Mouse (Mus musculus) small intestine, adult 2 months (tissue): ENCODE results near the gene Fam240b.

Experiments used
- CTCF ChIP-seq: fragments of 200-500 bp; IDR thresholded peaks from 2 replicates; pipeline ENCODE4 v1.5.1; 2012; ENCODE audit warnings: low read depth, mild to moderate bottlenecking, control low read depth, inconsistent platforms, low read length, moderate library complexity, mixed read lengths; ENCODE audit not compliant: insufficient replicate concordance, insufficient read length; ENCODE audit errors: extremely low read depth
- POLR2A ChIP-seq: fragments of 200-500 bp; IDR thresholded peaks from 2 replicates; pipeline ENCODE4 v1.6.1; 2012; ENCODE audit warnings: low read depth, mild to moderate bottlenecking, control low read depth, inconsistent platforms, low read length, moderate library complexity

DNA sequence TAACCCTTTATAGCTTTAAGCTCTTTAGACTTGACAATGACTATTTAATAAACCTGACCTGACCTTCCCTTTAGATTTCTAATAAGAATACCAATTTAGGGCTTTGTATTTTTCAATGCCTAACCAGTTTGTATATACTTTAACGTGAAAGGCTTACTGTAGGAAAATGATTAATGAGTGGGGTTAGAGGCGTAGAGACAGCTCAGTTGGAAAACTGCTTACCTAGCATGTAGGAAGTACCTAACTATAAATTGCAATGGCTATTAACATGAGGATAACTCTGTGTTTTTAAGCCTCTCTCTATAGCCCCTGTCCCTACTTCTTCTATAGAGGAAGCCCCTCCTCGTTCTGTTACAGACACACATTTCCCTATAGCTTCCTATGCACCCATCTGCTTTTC, 17.6 kb downstream of the Fam240b start:
- TF ChIP-seq POLR2A (no peak), CTCF (no peak)
